Mouse (Mus musculus) kidney, adult 2 months (tissue): ENCODE measurements around the gene A4galt.
"Not testable (repeated sequence)": the region's sequence is repeated elsewhere in the genome, so short reads cannot be mapped to it uniquely, and the experiment has no call there.

ENCODE experiments used
- CTCF ChIP-seq: fragments of 200-500 bp; conservative IDR thresholded peaks from 2 replicates; pipeline ENCODE4 v1.5.1; 2011; ENCODE audit warnings: low read depth, mild to moderate bottlenecking, control low read depth, low read length, moderate library complexity, mixed read lengths; ENCODE audit not compliant: insufficient read depth, insufficient read length
- POLR2A ChIP-seq: fragments of 200-500 bp; IDR thresholded peaks from one replicate; pipeline ENCODE4 v1.6.1; 2011; ENCODE audit warnings: low read depth, low read length, control low read depth

DNA sequence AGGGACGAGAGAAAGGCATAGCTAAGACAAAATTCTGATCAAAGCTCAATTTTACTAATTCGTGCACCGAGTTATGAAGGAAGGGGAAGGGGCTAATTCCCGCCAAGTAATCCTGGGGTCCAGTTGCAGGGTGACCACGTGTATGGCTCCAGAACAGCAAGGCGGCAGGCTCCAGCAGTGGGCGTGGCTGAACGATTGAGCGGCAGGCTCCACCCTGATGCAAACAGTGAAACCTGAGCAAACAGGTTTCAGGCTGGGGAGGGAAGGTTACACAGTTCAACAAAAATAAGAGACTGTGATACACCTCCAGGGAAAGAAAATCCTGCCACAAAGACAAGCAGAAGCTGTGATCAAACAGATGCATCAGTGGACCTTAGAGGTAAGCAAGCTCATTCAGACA, 19.6 kb upstream of the A4galt start:
- not testable (repeated sequence) for TF ChIP-seq POLR2A, CTCF
